Mouse (Mus musculus): ENCODE measurements around the gene Prdm1.

Gene Prdm1

GRCm38 (mm10) chr10:44528291-44529082 is at the start of gene Prdm1:
Prdm1 (minus strand) TSS chr10:44528501.
- DNase-seq (ENCODE audit: low read depth, low spot score): no peak

- no peak for DNase-seq (ENCODE audit: low read depth, low spot score)
These were observed 37.7 kb upstream of the Prdm1 start for GRCm38 (mm10) chr10:44565971-44566370.

GRCm38 (mm10) chr10:44565109-44565508 is 36.8 kb upstream of the Prdm1 start:
- DNase-seq (ENCODE audit: low read depth, low spot score): no peak

- DNase-seq (ENCODE audit: low read depth, low spot score): no peak
These were observed 28.5 kb upstream of the Prdm1 start for GRCm38 (mm10) chr10:44556845-44557244.

GRCm38 (mm10) chr10:44555317-44555716 is 27.0 kb upstream of the Prdm1 start:
- DNase-seq (ENCODE audit: low read depth, low spot score): no peak

- DNase-seq (ENCODE audit: low read depth, low spot score): no peak
These were observed 25.3 kb upstream of the Prdm1 start for GRCm38 (mm10) chr10:44553648-44554047.

DNA sequence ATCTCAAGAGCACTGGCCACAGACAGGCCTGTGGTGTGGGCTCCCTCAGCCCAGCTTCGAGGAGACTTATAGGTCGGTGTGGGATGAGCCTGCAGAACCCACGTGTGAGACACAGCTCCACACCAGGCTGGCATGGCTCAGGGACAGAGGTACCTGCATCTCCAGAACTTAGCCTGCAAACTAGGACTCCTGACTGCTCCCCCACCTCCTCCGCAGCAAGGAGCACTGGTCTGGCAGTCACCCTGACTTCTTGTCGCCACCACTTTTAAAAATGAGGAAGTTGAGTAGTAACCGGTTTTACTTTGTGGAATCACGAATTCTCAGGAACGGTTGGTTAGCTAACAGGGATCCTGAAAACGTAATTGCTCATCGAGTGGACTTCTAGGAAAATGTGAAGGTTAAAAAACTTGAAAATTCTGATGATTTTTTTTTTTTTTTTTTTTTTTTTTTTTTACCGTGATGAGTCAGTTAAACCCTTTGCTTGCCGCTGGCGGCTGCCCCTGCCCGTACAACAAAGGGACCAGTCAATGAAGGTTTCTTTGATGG is 10.8 kb upstream of the Prdm1 start:
- DNase-seq (ENCODE audit: low read depth, low spot score): no peak

- DNase-seq (ENCODE audit: low read depth, low spot score): no peak
These were observed 9.8 kb upstream of the Prdm1 start for GRCm38 (mm10) chr10:44538137-44538536.

DNA sequence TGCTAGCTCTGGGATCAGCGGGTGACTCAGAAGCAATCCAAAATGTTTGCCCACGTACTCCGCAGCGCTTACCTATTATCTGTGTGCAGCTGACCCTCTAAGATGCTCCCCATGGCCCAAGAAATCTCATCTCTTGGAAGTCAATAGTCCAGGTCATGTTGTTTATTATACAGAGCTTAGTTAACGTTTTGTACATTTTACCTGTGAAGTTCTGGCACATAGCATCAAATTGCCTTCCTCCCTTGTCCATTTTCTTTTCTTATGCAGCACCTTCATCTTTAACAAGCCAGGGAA is 1.7 kb upstream of the Prdm1 start:
- DNase-seq (ENCODE audit: low read depth, low spot score): no peak

DNA sequence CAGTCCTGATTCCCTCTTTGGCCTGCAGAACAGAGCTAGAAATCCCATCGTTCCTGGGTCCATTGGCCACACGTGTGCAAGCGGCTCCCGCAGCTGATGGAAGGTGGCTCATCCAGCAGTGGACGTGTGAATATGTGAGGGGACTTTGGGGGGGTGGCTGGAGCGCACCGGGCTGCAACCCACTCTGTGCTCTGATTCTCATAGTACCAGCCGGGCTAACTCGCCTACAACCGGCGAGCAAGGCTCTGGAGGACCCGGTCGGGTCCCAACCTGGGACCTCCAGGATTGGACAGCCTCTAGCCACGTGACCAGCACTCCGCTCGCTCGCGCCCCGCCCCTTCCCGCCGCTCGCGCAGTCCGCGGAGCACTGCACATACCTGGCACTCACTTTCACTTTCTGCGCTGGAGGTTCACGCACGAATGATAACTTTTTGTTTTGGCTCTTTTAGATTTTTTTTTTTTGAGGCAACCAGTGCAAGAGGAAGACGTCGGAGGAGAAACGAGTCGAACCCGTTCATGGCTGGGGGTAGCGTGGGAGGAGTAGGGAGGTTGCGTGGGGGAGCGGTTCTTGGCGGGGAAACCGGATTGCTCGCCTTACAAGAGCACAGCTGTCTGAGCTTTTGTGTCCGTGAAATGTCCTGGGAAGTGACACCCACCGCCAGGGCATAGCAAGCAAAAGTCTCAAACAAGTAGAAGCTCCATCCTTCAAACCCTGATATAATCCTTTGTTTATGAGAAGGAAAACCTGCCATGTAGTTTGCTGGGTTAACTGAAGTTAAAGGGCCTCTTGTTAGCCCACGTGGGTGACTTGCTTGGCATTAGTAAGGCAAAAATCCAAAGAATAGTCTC is 1.1 kb upstream of the Prdm1 start:
- peak; percentile 73 for DNase-seq (ENCODE audit: low read depth, low spot score)

- DNase-seq (ENCODE audit: low read depth, low spot score): no peak
These were observed 650 bp downstream of the Prdm1 start for GRCm38 (mm10) chr10:44527651-44528050.

DNA sequence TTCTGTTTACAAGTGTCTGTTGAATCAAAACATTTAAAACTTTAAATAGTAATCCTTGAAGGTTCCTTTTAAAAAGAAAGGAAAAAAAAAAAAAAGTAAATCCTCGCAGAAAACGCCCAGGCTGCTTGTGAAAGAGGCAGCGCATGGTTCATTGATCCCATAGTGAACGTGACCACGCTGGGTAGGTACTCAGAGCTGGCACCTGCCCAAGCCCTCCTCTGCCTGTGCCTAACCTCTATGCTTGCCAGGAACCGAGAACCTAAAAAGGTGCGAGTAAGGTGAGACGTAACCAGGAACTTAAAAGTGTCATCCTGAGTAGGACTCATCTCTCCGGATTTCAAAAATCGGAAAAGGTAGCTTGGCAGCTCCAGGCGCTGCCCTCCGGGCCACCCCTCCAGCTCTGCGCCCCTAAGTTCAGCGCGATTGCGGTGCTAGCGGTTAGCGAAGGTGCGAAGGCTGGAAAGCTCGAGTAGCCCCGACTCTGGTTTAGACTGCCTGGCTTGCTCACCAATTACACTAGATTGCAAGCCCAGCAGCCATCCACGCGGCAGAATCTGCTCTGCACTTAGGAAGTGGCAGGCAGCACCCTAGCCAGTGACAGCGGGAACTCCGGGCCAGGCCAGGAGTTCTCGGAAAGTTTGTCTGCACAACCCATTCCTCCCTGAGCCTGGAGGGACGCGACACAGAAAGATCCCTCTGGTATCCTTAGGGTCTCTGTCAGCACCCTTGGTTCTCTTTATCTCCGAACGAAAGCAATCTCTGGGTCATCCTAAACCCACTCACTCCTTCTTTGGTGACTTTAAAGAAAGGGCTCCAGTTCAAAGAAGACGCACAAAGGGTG is 1.3 kb downstream of the Prdm1 start:
- DNase-seq (ENCODE audit: low read depth, low spot score): no peak

DNA sequence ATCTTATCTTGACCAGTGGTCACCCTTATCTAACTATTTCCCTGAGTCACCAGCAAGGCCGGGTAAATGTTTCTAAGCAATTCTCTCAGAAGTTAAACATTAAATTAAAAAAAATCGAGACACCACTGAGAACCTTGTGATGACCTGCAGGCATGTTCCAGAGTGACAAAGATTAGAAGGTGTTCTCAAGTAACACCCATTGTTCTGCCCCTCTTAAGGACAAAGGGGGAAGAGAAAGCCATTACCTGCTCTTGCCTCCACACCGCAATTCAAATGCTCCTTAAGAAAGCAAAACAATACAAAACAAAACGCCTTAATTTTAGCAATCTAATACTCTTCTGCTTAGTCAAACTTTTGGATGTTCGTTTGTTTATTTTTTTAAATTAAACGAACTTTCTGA is 8.1 kb downstream of the Prdm1 start:
- no peak for DNase-seq (ENCODE audit: low read depth, low spot score)

DNA sequence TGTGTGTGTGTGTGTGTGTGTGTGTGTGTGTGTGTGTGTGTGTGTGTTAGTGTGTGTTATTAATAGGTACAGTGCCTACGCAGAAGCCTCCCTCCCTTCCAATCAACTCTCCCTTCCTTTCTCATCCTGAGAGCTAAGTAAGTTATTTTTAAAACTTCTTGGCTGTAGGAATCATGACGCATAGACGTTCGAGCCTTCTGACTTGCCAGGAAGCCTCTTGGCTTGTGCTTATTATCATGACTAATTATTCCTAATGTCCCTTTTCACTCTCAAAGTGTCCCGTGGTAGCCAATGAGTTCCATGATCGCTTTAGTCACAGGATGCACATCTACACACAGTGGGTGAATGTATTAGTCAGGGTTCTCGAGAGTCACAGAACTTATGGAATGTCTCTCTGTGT is 9.7 kb downstream of the Prdm1 start:
- no peak for DNase-seq (ENCODE audit: low read depth, low spot score)

- DNase-seq (ENCODE audit: low read depth, low spot score): no peak
These were observed 15.2 kb downstream of the Prdm1 start for GRCm38 (mm10) chr10:44513108-44513507.

DNA sequence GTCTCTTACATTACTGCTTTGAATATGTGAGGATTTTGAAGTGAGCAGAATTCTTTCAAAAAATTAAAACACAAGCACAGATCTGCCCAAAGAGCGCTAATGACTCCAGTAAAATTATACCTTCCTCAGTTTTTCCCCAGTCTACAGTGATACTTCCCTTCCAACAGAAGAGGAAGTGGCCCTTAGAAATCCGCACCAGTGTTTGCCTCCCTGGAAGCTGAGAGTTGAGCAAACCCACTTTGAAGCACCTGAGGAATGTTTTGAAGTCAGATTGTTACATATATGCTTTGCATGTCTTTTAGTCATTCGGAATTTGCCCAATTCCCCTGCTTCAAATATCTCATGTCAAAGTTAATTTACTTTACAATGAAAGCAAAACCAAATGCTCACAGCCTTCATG is 17.3 kb downstream of the Prdm1 start:
- DNase-seq (ENCODE audit: low read depth, low spot score): no peak

DNA sequence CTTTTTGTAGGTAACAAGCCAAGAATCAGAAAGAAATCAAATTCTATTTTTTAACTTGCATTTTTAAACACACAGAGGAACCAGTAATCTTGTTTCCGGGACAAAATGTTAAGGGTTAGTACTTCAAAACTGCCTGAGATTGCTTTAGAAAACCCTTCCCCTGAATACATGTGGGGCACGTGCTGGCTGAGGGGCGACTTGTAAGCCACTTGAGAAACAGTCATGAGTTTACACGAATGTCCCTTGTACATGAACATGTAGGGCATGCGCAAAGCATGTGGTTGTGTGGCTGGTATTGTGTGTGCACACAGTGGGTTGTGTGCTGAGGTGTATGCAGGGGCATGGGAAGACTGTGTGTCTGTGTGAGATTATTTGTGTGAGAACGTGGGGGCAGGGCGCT is 19.7 kb downstream of the Prdm1 start:
- no peak for DNase-seq (ENCODE audit: low read depth, low spot score)

- DNase-seq (ENCODE audit: low read depth, low spot score): no peak
These were observed 20.3 kb downstream of the Prdm1 start for GRCm38 (mm10) chr10:44507984-44508383.

DNA sequence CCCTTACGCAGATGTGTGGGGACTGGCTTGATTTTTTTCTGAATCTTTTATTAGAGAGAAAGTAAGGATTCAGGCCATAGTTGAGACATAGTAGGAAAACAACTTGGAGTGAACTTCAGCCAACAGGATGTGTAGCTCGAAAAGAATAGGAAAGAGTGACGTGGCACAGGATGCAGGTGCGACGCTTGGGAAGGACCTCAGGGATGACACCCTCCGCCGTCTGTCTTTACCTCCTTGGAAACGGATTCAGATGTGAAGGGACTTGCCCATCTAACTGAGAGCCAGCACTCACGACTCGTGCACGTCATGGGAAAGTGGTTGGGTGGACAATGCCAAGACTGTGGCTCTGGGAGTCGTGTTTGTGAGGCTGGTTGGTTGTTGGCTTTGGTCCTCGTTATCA is 25.4 kb downstream of the Prdm1 start:
- DNase-seq (ENCODE audit: low read depth, low spot score): no peak

DNA sequence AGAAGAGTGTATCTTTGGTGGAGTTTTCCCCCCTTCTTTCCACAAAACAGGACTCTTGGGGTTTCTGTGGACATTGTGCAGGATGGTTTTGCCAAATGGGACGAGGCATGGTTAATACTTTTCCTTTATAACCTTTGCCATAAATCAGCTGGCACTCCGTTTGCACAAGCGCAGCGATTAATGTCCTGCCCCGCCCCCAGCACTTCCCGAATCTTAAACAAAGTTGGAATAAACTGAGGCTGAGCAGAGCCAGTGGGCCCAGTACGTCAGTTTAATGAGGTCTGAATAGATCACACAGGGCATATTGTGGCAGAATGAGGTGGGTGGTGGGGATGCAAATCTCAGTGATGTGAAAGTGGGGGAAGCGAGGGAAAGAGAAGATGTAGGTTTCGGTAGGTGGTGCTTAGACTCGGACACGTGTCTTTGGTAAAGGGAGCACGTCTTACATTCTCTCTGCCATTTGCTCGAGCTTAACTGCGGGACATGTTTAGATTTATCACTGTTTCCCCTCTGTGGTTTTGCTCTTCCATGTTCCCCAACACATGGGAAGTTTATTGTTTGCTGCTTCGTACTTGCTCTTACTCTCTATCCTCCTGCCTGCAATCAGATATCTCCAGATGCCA is 28.3 kb downstream of the Prdm1 start:
- DNase-seq (ENCODE audit: low read depth, low spot score): no peak

DNA sequence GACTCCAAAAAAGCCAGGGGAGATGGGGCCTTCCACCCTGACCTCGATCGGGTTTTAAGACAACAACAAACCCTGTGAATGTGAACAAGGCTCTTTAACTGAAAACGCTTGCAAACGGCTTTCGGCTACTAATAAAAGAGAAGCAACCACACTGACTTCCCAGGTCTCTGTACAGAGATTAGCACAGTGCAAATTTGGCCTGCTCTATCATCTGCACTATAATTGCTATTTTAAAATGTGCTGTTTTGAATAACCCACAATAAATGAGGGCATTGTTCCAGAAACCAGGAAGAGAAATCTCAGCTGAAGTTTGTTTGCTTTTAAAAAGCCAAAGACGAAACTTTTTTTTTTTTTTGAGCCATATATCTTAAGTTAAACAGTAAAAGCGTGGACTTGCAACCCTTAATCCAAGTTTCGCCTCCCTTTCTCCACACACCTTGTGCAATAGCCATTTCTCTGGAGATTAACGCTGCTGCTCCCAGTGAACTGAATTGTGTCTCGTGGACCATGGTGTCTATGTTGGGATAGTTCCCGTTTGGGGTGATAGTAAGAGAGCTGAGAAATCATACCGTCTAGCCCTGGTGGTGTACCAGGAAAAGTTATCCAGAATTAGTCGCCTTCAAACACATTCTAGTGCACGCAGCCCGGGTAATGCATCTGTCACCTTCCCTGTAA is 34.3 kb downstream of the Prdm1 start:
- DNase-seq (ENCODE audit: low read depth, low spot score): no peak
